Mouse (Mus musculus) myocyte (in vitro differentiated cells): ENCODE measurements at regions not wholly inside any gene's neighbourhood (a gene's known extent, or its start where the extent isn't known, plus 50 kb on each side); places are given as distances from the start of the nearest gene placed in this dataset.

ENCODE experiments used
- H3K27me3 ChIP-seq: one replicate; pipeline ENCODE4 v1.6.1; 2011; ENCODE audit not compliant: control insufficient read depth, insufficient read depth, insufficient read length
- H3K36me3 ChIP-seq: one replicate; pipeline ENCODE4 v1.6.1; 2011; ENCODE audit not compliant: control insufficient read depth, insufficient read depth
- H3K4me2 ChIP-seq: one replicate; pipeline ENCODE4 v1.6.1; 2011; ENCODE audit warnings: low read depth, control low read depth
- H3K4me3 ChIP-seq: one replicate; pipeline ENCODE4 v1.5.1; 2011; ENCODE audit warnings: mild to moderate bottlenecking, control low read depth, moderate library complexity
- H3K79me2 ChIP-seq: one replicate; pipeline ENCODE4 v1.6.1; 2011; ENCODE audit not compliant: control insufficient read depth, insufficient read depth
- H3ac ChIP-seq: one replicate; pipeline ENCODE4 v1.6.1; 2011; ENCODE audit not compliant: control insufficient read depth, insufficient read length
- CEBPB ChIP-seq: IDR thresholded peaks from 2 replicates; pipeline ENCODE4 v1.6.1; 2011; ENCODE audit warnings: mild to moderate bottlenecking, moderate library complexity; ENCODE audit not compliant: poor library complexity, insufficient read depth, severe bottlenecking
- E2F4 ChIP-seq: IDR thresholded peaks from one replicate; pipeline ENCODE4 v1.6.1; 2011; ENCODE audit warnings: mild to moderate bottlenecking, control low read depth, moderate library complexity; ENCODE audit not compliant: insufficient read depth
- MAX ChIP-seq: IDR thresholded peaks from one replicate; pipeline ENCODE4 v1.6.1; 2011; ENCODE audit warnings: low read depth, mild to moderate bottlenecking, control low read depth
- MYOD1 ChIP-seq, 3 experiments: IDR thresholded peaks; one replicate each; pipeline ENCODE4 v1.6.1; 2011; ENCODE audit warnings: control low read depth in 2 of 3, low read depth in 2 of 3, mild to moderate bottlenecking in 2 of 3, moderate library complexity in 1 of 3; ENCODE audit not compliant: insufficient read length in 2 of 3, control insufficient read depth in 1 of 3
- MYOG ChIP-seq, 3 experiments: IDR thresholded peaks; one replicate each; pipeline ENCODE4 v1.6.1; 2011; ENCODE audit warnings: control low read depth in 2 of 3, low read depth in 2 of 3, mild to moderate bottlenecking in 2 of 3; ENCODE audit not compliant: insufficient read length in 2 of 3, control insufficient read depth in 1 of 3, insufficient read depth in 1 of 3
- POLR2A ChIP-seq: IDR thresholded peaks from one replicate; pipeline ENCODE4 v1.6.1; 2011; ENCODE audit warnings: low read depth, mild to moderate bottlenecking, control low read depth, moderate library complexity; ENCODE audit not compliant: insufficient read length
- POLR2AphosphoS2 ChIP-seq: IDR thresholded peaks from one replicate; pipeline ENCODE4 v1.6.1; 2011; ENCODE audit warnings: low read depth, control low read depth; ENCODE audit not compliant: insufficient read length
- REST ChIP-seq: IDR thresholded peaks from one replicate; pipeline ENCODE4 v1.6.1; 2011; ENCODE audit warnings: mild to moderate bottlenecking, control low read depth, moderate library complexity; ENCODE audit not compliant: insufficient read depth, insufficient read length
- SRF ChIP-seq: IDR thresholded peaks from one replicate; pipeline ENCODE4 v1.6.1; 2011; ENCODE audit warnings: low read depth; ENCODE audit not compliant: control insufficient read depth, insufficient read length
- TCF12 ChIP-seq: IDR thresholded peaks from one replicate; pipeline ENCODE4 v1.6.1; 2011; ENCODE audit warnings: mild to moderate bottlenecking, control low read depth; ENCODE audit not compliant: poor library complexity, insufficient read depth, severe bottlenecking
- TCF3 ChIP-seq: IDR thresholded peaks from one replicate; pipeline ENCODE4 v1.6.1; 2011; ENCODE audit warnings: low read depth, control low read depth; ENCODE audit not compliant: insufficient read length
- USF1 ChIP-seq: IDR thresholded peaks from one replicate; pipeline ENCODE4 v1.6.1; 2011; ENCODE audit warnings: low read depth, mild to moderate bottlenecking, control low read depth, moderate library complexity

DNA sequence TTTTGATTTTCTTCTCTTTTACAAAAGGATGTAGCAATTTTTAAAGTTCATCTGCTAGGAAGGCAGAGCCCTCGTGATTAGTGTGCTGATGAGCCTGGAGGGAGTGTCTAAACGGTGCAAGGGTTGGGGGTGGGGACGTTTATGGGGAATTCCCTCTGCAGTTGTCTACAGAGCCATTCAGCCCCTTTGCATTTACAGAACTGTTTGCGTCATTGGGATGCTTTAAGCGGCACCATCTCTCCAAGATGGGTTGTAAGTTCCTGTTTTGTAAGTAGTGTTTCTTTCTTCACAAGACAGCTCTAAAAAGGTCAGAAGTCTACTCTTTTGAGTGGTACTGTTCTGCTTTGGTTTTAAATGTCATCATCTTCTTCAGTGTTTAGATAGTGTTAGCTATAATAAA, 191.1 kb downstream of the Stk31 start:
- TF ChIP-seq TCF12 (no peak), E2F4 (no peak), REST (no peak), MYOD1 (IDR thresholded peaks at IDR 0.05; ENCODE audit: control insufficient read depth in 1 of 3, insufficient read length in 2 of 3, low read depth in 2 of 3) (no peak), MYOG (IDR thresholded peaks at IDR 0.05; ENCODE audit: control insufficient read depth in 1 of 3, insufficient read depth in 1 of 3, insufficient read length in 2 of 3, low read depth in 2 of 3) (no peak), SRF (no peak), POLR2A (no peak), POLR2AphosphoS2 (no peak), MAX (no peak), TCF3 (no peak), CEBPB (no peak), USF1 (no peak)
- H3K36me3 ChIP-seq: no peaks in the 10 kb centered on the region
- no peaks in the 10 kb centered on the region for H3K27me3 ChIP-seq
- H3K4me2 ChIP-seq: no peak overlapping the region
- H3K4me3 ChIP-seq: no peak overlapping the region
- H3K79me2 ChIP-seq: no peaks in the 10 kb centered on the region
- H3ac ChIP-seq: no peak overlapping the region

DNA sequence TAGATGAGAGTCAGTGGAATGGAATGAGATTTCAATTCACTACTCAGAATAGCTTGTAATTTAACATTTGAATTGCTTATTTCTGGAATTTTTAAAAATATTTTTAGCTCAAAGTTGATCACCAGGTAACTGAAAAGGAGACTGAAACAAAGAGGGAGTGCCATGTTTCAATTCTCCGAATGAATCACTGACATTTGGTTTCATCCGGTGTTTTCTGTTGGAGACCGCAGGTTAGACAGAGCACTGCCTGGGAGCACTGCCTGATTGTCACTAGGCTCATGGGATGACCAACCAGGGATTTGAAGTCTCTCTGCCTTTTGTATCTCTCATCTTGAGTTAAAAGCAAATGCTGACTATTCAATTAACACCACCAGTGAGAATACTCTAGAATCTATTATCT, 193.3 kb downstream of the Stk31 start:
- H3K27me3 ChIP-seq: no peaks in the 10 kb centered on the region
- H3K79me2 ChIP-seq: no peaks in the 10 kb centered on the region
- TF ChIP-seq CEBPB: no peak
- no peak for TF ChIP-seq REST
- no peak for TF ChIP-seq POLR2AphosphoS2
- TF ChIP-seq MYOD1 (IDR thresholded peaks at IDR 0.05; ENCODE audit: control insufficient read depth in 1 of 3, insufficient read length in 2 of 3, low read depth in 2 of 3): no peak
- TF ChIP-seq MYOG (IDR thresholded peaks at IDR 0.05; ENCODE audit: control insufficient read depth in 1 of 3, insufficient read depth in 1 of 3, insufficient read length in 2 of 3, low read depth in 2 of 3): no peak
- no peak for TF ChIP-seq MAX
- no peak for TF ChIP-seq POLR2A
- TF ChIP-seq USF1: no peak
- no peak for TF ChIP-seq TCF3
- H3K4me3 ChIP-seq: no peak overlapping the region
- no peaks in the 10 kb centered on the region for H3K36me3 ChIP-seq
- H3ac ChIP-seq: no peak overlapping the region
- H3K4me2 ChIP-seq: no peak overlapping the region

DNA sequence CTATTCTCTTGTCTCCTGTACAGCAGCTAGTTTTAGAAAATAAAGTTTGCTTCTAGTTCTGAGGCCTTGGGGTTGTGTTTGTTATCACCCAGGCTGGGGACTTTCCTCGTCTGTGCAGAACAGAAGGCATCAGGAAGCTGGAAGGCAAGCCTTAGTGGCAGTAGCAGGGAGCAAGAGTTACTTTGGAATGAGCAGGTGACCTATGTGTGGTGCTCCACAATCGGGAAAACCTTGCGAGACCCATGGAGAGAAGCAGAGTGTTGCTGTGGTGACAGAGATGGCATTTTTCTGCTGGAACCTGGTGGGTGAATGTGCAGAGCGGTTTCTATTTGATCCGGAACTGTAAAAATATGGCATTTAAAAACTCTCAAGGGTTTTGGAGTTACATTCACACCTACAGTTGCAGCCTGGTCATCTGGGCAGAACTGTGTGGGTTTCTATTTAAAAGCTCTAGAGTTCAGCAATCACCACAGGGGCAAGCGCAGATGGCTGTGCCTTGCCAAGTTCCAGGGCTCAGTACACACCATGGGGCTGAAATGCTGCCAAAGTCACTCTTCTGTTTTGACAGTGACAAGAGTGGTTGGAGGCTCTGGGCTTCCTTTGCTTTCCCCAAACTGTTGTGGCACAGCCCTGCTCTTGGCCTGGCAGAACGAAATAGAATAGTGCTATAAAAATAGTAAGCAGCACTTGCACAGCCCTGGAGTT, 195.7 kb downstream of the Stk31 start:
- Histone ChIP-seq H3K36me3 (no peaks in the 10 kb centered on the region), H3K4me3 (no peak overlapping the region), H3ac (no peak overlapping the region), H3K4me2 (no peak overlapping the region), H3K79me2 (no peaks in the 10 kb centered on the region), H3K27me3 (no peaks in the 10 kb centered on the region)
- no peak for TF ChIP-seq REST
- no peak for TF ChIP-seq E2F4
- TF ChIP-seq SRF: no peak
- TF ChIP-seq MAX: no peak
- no peak for TF ChIP-seq POLR2A
- TF ChIP-seq USF1: no peak
- no peak for TF ChIP-seq MYOG (IDR thresholded peaks at IDR 0.05; ENCODE audit: control insufficient read depth in 1 of 3, insufficient read depth in 1 of 3, insufficient read length in 2 of 3, low read depth in 2 of 3)
- no peak for TF ChIP-seq CEBPB
- TF ChIP-seq TCF3: no peak

DNA sequence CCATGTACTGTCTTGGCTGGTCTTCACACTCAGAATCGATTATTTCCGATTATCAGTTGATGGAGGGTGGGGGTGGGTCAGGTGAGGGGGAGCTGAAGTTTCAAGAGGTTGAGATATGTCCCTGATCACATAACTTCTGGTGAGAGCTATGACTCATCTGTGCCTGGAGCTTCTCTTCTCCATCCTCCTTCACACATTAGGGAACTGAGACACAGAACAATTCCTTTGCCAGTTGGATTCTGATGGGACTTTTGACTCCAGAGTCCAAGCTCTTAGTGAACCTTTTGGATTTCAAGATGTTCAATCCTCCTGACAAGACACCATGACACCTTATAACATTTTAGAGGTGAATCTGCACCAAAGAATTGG, 196.2 kb downstream of the Stk31 start:
- H3K4me2 ChIP-seq: no peak overlapping the region
- H3K79me2 ChIP-seq: no peaks in the 10 kb centered on the region
- H3K4me3 ChIP-seq: no peak overlapping the region
- H3ac ChIP-seq: no peak overlapping the region
- no peaks in the 10 kb centered on the region for H3K36me3 ChIP-seq
- TF ChIP-seq MAX (no peak), USF1 (no peak), E2F4 (no peak), TCF12 (no peak)
- H3K27me3 ChIP-seq: no peaks in the 10 kb centered on the region

DNA sequence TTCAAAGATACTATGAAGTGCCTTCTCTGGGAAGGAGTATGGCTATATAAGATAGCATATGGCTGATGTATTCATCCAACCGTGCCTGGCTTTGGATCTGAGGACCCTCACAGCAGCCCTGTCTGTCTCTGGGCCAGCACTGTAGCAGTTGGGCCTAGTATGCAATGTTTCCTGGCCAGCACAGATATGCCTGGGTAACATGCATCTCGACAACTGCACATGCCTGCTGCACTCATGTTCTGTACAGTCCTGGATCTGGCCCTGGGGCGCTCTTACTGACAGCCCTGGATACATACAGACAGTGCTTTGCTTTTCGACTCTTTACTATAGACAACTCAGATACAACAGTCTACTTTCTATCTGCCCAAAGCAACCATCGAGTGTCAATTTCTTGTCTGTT, 197.3 kb downstream of the Stk31 start:
- TF ChIP-seq SRF: no peak
- no peak for TF ChIP-seq E2F4
- TF ChIP-seq TCF3: no peak
- TF ChIP-seq REST: no peak
- no peak for TF ChIP-seq MYOG (IDR thresholded peaks at IDR 0.05; ENCODE audit: control insufficient read depth in 1 of 3, insufficient read depth in 1 of 3, insufficient read length in 2 of 3, low read depth in 2 of 3)
- TF ChIP-seq MYOD1 (IDR thresholded peaks at IDR 0.05; ENCODE audit: control insufficient read depth in 1 of 3, insufficient read length in 2 of 3, low read depth in 2 of 3): no peak
- no peaks in the 10 kb centered on the region for H3K36me3 ChIP-seq
- H3ac ChIP-seq: no peak overlapping the region
- H3K4me3 ChIP-seq: no peak overlapping the region
- no peak overlapping the region for H3K4me2 ChIP-seq
- no peaks in the 10 kb centered on the region for H3K27me3 ChIP-seq
- H3K79me2 ChIP-seq: no peaks in the 10 kb centered on the region
